Mouse (Mus musculus) NIH3T3 (cell line): Measurements from ENCODE around the gene Atl2.
A peak's percentile ranks its signal among the peaks of the same experiment; 100 is the strongest.

Source experiments
- DNase-seq: peaks from one replicate; pipeline ENCODE4 v3.0.0-alpha.2; 2012; ENCODE audit warnings: low read depth

Gene Atl2

GRCm38 (mm10) chr17:79898156-79898746 lies 2.3 kb upstream of the Atl2 start:
- DNase-seq = peak; percentile 65

GRCm38 (mm10) chr17:79897666-79898065 lies 1.7 kb upstream of the Atl2 start:
- DNase-seq = no peak

DNA sequence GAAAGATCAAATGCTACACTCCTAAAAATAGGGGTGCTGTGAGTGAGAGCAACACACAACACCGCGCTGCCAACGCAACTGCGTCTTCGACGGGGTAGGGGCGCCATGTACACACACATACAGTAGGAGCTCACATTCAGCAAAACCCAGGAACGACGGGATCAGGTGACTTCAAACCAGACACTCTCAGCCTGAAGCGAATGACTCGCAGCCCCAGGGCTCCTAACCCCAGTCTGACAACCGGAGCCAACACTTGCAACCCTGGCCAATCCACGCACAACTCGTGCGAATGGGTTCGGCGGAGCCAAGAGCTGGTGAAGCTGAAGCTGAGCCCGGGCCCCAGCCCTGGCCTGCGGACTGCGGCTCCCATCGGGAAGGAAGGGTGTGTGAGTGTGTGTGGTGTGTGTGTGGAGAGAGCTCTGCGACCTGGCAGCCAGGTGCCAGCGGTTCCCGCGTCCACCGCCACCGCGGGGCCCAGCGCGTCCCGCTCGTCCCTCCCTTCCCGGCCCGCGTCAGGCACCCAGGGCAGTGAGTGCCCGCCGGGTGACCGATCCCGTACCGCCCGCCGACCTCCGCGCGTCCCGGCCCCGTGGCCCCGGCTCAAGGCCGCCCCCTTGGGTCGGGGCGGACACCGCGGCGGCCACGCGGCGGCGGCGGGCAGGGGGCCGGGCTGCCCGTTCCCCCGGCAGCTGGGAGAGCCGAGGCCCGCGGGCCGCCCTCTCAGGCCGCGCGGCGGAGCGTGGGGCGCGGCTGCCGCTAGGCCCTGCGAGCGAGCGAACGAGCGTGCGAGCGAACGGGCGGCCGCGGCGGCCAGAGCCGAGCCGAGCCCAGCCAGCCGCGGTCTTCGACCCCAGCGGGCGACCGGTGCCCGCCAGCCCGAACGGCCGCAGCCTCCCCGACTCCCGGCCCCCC lies 696 bp downstream of the Atl2 start:
- DNase-seq = peak; percentile 79

GRCm38 (mm10) chr17:79894054-79894453 lies 1.9 kb downstream of the Atl2 start:
- no peak for DNase-seq

GRCm38 (mm10) chr17:79891944-79892343 lies 4.0 kb downstream of the Atl2 start:
- DNase-seq = peak; percentile 16

DNA sequence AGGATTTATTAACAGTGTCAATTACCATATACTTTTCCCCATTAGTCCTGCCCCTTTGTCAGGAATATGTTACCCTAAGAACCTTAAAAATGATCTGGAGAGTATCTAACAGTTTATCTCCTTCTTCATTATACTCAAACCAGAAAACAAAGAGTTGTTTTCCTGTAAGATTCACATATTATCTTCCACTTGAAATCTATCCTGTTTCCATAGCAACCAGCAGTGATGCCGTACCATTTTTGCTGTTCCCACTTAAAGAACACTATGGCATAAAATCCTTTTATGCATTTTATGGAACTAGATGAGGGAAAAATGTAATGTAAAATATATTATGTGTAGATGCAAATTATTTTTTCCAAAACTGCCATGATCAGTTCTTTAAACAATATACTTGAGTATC lies 8.0 kb downstream of the Atl2 start:
- no peak for DNase-seq

DNA sequence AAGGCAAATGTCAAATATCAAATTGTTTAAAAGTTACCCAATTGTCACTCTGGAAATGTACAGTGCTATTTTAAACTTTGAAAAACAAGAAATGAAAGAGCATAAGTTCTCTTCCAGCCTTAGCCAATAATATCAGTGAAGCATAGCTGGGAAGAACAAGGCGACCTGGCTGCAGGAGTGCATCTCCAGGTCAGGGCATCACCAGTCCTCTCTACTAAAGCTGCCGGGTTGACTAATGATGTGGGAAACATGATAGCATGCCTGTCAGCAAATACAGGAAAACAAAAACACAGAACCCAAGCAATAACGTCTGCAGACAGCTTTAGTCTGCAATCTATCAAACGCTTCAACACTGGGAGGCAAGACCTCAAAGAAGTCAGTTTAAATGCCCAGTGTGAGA lies 12.7 kb downstream of the Atl2 start:
- peak; percentile 33 for DNase-seq

DNA sequence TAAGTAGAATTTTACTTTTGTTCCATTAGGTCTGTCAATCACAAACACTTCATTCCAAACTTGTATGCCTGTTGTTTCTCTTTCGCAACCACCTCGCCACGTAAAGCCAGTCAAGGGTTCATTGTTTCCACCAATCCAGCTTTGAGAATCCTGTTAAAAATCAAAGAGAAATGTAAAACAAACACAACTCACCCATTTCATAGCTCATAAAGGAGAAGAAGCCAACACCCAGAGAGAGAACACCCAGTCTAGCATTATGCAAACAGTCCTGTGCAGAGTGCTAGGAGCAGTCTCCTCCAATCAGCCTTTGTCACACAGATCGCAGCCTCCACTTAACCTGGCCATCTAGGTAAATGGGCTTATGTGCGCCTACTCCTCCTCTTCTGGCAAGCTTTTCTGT lies 30.9 kb downstream of the Atl2 start:
- peak; percentile 11 for DNase-seq

DNA sequence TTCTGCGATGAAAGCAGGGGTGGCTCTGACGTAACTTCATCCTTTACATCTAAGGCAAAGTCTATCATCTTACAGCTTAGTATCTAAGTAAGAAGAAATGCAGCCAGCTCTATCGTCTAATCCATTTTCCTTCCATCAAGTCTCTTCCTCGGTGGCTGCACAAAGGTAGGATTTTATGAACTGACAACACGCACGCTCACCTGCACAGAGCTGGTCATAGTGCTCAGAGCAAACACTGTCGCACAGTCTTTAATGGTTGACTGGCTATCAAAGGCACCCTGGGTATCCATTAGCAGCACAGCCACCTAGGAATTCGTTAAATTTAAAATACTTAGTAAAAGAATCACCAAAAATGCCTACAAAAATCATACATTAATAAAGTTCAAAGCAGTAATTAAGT lies 31.4 kb downstream of the Atl2 start:
- DNase-seq = no peak

DNA sequence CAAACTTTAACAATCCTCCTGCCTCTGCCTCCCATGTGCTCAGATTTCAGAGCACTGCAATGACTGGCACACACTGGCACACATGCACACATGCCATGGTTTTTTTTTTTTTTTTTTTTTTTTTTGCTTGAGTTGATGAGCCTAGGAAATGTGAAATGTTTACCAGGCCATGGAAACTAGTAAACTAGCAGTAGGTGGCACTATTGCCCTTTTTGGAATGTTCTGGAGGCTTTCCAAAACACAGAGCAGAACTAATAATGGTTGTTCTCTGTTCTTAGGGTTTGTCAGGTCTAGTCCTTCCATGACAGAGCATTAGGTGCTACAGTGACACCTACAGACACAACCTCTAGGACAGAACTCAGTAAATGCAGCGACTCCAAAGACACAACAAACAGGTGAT lies 33.9 kb downstream of the Atl2 start:
- DNase-seq = peak; percentile 79

GRCm38 (mm10) chr17:79855533-79855932 lies 40.4 kb downstream of the Atl2 start:
- no peak for DNase-seq

DNA sequence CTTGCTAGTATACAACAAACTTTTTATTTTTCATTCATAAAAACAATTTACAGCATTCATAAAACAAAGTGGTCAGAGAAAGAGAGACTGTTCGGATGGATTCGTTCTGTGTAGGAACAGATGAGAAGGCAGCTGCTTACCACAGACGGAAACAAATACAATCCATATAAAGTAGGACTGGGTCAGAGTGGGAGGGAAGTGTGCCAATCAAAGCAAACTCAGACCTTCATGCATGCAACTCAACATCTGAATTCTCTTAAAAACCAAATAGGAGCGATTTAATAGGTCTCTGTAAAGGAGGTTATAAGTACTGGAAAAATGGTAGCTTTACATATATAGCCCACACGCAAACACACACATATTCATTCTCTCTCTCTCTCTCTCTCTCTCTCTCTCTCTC lies 47.5 kb downstream of the Atl2 start:
- DNase-seq = peak; percentile 70

DNA sequence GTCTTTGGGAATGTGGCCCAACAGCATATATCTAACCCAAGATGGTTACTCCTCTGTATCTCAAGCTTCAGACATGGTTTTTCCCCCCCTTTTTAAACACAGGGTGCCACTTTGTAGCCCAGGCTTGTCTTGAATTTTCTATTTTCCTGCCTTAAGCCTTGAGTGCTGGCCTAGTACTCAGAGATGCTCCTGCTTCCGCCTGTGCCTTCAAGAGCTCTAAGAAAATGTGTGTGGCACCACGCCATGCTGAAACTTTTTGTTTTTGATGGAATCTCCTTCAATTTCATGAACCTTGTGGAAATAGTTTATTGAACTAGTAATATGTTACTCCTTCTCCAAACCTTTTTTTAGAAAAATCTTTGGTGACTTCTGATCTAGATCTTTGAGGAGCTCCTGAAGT lies 49.7 kb downstream of the Atl2 start:
- no peak for DNase-seq

- DNase-seq = no peak
These were observed 50.2 kb downstream of the Atl2 start for GRCm38 (mm10) chr17:79845695-79846094.

GRCm38 (mm10) chr17:79840254-79841238 lies 55.4 kb downstream of the Atl2 start:
- peak; percentile 91 for DNase-seq

DNA sequence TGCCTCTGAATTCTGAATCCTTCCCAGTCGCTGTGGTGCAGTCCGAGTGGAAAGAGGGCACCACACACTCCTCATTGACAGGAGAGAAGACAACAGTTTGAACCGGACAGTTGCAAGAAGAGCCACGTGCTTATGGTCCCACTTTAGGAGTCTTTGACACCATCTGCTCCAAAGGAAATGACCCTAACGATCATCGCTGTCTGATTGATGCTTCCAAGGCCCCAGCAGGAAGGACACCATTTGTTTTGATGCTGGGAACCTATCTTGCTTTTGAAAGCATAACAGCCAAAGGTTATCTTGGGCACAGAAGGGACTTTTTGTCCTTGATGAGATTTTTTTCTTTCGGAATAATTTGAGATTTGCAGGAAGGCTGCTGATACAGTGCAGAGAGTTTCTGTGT lies 58.9 kb downstream of the Atl2 start:
- no peak for DNase-seq

DNA sequence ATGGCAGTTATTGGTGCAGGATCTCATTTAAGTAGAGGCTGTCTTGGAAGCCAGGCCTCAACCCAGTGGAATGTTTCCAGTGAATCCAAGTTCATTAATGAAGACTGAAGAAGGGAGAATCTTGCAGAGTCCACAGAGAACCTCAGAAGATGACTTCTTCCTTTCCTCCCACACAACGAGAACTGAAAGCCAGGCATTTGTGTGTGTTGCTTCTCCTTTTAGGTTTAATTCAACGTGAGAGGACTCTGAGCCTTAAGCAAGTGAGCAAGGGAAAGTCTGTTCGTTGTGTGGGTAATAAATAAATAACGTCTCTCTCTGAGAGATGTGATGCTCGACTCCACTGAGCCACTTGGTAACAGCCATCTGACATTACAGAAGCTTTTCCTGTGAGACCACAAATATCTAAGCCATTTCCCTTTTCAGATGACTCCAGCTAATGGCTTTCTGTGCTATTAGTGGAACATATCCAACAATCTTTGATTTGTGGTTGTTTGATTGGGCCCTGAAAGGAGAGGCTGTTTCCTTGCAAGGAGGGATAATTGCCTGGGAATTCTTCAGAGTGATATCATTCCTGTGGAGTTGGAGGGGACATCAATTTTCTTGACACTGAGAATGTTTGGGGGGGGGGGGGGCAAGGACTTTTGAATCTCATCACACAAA lies 60.1 kb downstream of the Atl2 start:
- DNase-seq = peak; percentile 79

- peak; percentile 49 for DNase-seq
These were observed 63.6 kb downstream of the Atl2 start for GRCm38 (mm10) chr17:79832284-79832683.

DNA sequence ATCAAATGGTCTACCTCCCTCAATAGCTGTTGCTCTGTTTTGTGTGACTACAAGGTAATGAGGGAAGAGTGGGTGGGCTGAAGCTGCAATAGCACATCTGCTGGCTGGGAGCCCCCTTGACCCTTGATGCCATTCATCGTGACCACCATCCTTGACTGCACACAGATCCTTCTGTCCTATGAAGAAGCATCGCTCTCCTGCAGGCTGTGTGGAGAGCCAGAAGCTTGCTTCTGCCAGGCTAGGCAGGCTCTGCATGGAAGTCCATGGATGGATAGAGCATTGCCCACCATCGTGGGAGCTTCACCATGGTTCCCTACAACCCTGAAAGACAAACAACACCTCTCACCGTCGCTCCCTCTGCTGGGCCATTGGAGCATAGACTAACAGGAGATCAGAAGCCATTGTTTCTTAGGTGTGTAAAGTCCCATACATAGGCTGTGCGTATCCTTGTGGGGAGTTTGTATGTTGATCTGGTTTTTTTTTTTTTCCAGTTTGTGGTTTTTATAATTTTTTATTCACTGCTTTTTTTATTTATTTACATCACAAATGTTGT lies 69.4 kb downstream of the Atl2 start:
- DNase-seq = no peak

GRCm38 (mm10) chr17:79825241-79826030 lies 70.5 kb downstream of the Atl2 start:
- peak; percentile 81 for DNase-seq

DNA sequence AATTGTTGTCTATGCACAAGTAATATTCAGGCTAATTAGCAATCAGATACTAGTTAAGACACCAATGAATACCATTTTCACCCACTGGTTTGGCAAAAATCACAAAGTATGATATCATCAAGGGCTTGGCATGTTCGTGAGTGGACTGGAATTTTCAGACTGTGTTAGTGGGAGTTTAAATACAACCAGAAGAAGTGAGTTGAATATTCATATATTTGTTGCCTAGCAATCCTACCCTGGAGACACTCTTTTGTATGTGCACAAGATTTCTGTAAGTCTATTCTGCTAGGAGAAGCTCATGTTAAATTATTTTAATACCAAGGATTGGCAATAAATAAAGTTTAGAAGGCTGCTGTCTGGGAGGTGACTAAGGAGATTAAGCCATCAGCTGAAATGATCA lies 71.5 kb downstream of the Atl2 start:
- no peak for DNase-seq
